Mouse (Mus musculus): Measurements from ENCODE around the gene Selenos. TPM values are rescaled to one million over a fixed set of nuclear protein-coding genes. Genes with fewer than 3 reads are reported as not detected.

The Selenos gene
- polyA plus RNA-seq, 1 experiment, result 1.2 TPM

DNA sequence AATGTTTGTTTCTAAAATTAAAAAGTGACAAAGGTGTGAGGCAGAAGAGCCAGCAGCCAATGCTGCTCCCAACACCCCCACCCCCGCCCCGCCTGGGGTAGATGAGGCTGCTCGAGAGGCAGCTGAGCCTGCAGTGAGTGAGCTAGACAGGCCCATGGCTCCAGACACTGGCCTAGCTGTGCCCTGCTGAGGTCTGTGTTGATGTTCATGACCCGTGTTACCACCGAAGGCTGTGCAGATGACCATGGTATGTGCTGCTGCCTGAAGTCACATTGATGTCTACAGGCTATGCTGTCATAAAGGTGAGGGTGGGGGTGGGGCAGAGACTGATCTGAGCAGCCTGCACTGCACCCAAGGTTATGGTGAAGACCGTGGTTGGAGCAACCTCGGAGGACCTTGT, 19.4 kb downstream of the Selenos start:
- no peak overlapping the region for H3K4me3 ChIP-seq (replicated peaks)
- no peaks in the 10 kb centered on the region for H3K9me3 ChIP-seq (ENCODE audit: control insufficient read depth, low read length)
- no peaks in the 10 kb centered on the region for H3K36me3 ChIP-seq (ENCODE audit: control insufficient read depth)
- TF ChIP-seq GATA1 (IDR thresholded peaks at IDR 0.05; ENCODE audit: low read length), result no peak
- TF ChIP-seq TAL1 (IDR thresholded peaks at IDR 0.05; ENCODE audit: low read length), result no peak
- no peaks in the 10 kb centered on the region for H3K4me1 ChIP-seq (ENCODE audit: control insufficient read depth)
- H3K27me3 ChIP-seq (ENCODE audit: control insufficient read depth), result peaks cover 10% of the 10 kb centered on the region

DNA sequence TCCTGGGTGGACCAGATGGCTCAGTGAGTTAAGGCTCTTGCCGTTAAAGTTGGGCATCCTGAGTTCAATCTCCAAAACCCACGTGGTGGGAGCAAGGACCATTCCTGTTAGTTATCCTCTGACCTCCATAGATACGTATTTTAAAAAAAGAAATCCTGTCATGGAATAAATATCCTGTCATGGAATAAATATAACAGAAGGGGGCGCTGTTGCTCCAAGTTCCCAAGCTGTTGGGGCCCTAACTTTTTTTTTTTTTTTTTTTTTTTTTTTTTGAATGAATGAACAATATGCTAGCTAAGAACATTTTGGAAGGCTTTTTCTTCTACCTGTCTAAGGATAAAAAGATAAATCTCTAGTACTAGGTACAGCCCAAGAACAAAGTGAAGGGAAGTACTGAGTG, 22.4 kb downstream of the Selenos start:
- H3K9me3 ChIP-seq (ENCODE audit: control insufficient read depth, low read length), result no peaks in the 10 kb centered on the region
- TF ChIP-seq TAL1 (IDR thresholded peaks at IDR 0.05; ENCODE audit: low read length), result no peak
- TF ChIP-seq GATA1 (IDR thresholded peaks at IDR 0.05; ENCODE audit: low read length), result no peak
- H3K36me3 ChIP-seq (ENCODE audit: control insufficient read depth), result no peaks in the 10 kb centered on the region
- H3K27me3 ChIP-seq (ENCODE audit: control insufficient read depth), result peaks cover 17% of the 10 kb centered on the region
- H3K4me3 ChIP-seq (replicated peaks), result no peak overlapping the region
- no peaks in the 10 kb centered on the region for H3K4me1 ChIP-seq (ENCODE audit: control insufficient read depth)

DNA sequence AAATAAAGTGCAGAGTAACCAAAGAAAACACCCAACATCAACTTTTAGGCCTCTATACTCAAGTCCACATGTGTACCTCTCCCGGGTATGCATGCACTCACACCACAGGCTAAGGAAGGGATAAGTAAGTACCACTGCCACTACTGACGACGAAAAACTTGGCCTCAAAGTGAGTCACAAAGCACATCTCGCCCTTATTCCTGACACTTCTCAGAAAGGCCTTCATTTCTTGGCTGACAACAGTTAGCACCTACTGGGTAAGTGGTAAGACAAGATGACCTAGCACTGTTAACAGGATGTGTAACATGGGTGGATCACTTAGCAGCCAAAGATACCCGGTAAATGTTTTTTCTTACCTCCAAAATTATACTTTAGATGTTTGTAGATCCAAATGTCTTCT, 25.1 kb downstream of the Selenos start:
- Histone ChIP-seq H3K4me3 (replicated peaks) (no peak overlapping the region), H3K9me3 (ENCODE audit: control insufficient read depth, low read length) (no peaks in the 10 kb centered on the region), H3K27me3 (ENCODE audit: control insufficient read depth) (peaks cover 26% of the 10 kb centered on the region), H3K4me1 (ENCODE audit: control insufficient read depth) (peaks cover 14% of the 10 kb centered on the region), H3K36me3 (ENCODE audit: control insufficient read depth) (no peaks in the 10 kb centered on the region)
- TF ChIP-seq TAL1 (IDR thresholded peaks at IDR 0.05; ENCODE audit: low read length) (no peak), GATA1 (IDR thresholded peaks at IDR 0.05; ENCODE audit: low read length) (no peak)

DNA sequence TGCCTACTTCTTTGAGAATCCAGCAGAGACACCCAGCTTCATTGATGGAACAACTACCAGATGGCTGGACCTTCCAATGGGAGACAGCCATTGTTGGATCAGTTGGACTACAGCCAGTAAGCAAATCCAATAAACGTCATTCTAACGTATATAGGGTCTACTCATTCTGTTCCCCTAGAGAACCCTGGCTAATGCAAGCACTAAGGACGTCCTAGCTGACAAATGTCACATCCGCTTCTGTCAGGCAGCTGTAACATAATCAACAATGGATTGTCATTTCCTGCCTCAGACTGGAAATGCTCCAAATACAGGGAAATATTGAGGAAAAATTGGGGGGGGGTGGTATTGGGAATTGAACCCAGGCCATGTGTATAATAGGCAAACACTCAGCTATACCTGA, 26.3 kb downstream of the Selenos start:
- no peaks in the 10 kb centered on the region for H3K36me3 ChIP-seq (ENCODE audit: control insufficient read depth)
- H3K27me3 ChIP-seq (ENCODE audit: control insufficient read depth), result peaks cover 21% of the 10 kb centered on the region
- peaks cover 24% of the 10 kb centered on the region for H3K4me1 ChIP-seq (ENCODE audit: control insufficient read depth)
- TF ChIP-seq TAL1 (IDR thresholded peaks at IDR 0.05; ENCODE audit: low read length) (no peak), GATA1 (IDR thresholded peaks at IDR 0.05; ENCODE audit: low read length) (no peak)
- H3K4me3 ChIP-seq (replicated peaks), result no peak overlapping the region
- no peaks in the 10 kb centered on the region for H3K9me3 ChIP-seq (ENCODE audit: control insufficient read depth, low read length)

DNA sequence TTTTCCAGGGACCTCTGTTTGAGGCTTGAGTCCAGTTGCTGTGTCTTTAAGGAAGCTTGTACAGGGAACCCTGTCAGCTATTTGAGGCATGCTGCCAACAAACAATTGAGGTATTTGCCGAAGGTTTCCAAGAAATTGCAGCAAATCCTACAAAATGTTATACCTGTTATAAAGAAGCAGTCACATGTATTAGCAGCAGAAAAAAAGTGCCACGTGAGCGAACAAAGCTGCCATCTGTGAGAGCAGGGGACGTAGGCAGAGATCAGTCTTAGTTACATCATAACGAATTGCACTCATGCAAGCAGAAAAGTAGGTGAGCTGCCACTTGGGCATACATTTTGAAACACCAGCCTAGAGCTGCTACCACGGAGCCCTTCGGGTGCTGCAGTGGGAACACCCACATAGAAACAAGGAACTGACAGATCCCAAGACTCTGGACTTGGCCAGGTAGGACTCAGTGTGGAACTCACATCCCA, 27.2 kb downstream of the Selenos start:
- Histone ChIP-seq H3K4me3 (replicated peaks) (no peak overlapping the region), H3K27me3 (ENCODE audit: control insufficient read depth) (peaks cover 19% of the 10 kb centered on the region), H3K4me1 (ENCODE audit: control insufficient read depth) (peaks cover 31% of the 10 kb centered on the region), H3K36me3 (ENCODE audit: control insufficient read depth) (no peaks in the 10 kb centered on the region), H3K9me3 (ENCODE audit: control insufficient read depth, low read length) (no peaks in the 10 kb centered on the region)
- TF ChIP-seq TAL1 (IDR thresholded peaks at IDR 0.05; ENCODE audit: low read length) (no peak), GATA1 (IDR thresholded peaks at IDR 0.05; ENCODE audit: low read length) (no peak)

DNA sequence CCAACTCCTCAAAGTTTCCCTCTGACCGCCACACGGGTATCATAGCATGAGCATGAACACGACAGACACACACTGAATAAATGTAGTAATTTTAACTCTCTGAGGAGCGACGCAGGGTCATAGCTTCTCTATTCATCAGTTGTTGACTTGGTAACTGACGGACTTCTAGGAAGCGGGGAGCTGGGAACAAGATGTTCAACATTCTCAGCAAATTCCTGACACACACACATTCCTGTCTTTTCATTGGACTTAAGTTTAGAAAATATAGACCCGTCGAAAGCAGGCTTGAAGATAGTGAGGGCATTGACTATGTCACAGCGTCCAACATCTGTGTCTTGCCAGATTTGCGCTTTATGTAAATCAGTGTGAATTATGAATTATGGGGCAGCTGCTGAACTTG, 27.8 kb downstream of the Selenos start:
- Histone ChIP-seq H3K4me1 (ENCODE audit: control insufficient read depth) (peaks cover 37% of the 10 kb centered on the region), H3K36me3 (ENCODE audit: control insufficient read depth) (peaks cover 1% of the 10 kb centered on the region), H3K9me3 (ENCODE audit: control insufficient read depth, low read length) (no peaks in the 10 kb centered on the region), H3K4me3 (replicated peaks) (no peak overlapping the region), H3K27me3 (ENCODE audit: control insufficient read depth) (peaks cover 19% of the 10 kb centered on the region)
- no peak for TF ChIP-seq GATA1 (IDR thresholded peaks at IDR 0.05; ENCODE audit: low read length)
- no peak for TF ChIP-seq TAL1 (IDR thresholded peaks at IDR 0.05; ENCODE audit: low read length)

DNA sequence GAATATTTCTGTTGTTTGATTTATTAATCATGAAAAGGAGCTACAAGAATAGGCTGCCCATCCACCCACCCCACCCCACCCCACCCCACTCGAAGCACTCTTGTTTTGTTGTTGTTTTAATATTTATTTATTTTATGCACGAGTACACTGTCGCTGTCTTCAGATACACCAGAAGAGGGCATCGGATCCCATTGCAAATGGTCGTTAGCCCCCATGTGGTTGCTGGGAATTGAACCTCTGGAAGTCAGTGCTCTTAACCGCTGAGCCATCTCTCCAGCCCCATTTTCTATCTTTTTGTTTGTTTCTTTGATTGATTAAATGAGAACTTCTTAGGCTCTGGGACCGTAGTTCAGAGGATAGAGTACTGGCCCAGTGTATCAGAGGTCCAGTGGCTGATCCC, 28.5 kb downstream of the Selenos start:
- Histone ChIP-seq H3K36me3 (ENCODE audit: control insufficient read depth) (peaks cover 6% of the 10 kb centered on the region), H3K27me3 (ENCODE audit: control insufficient read depth) (peaks cover 19% of the 10 kb centered on the region), H3K4me1 (ENCODE audit: control insufficient read depth) (peaks cover 43% of the 10 kb centered on the region), H3K9me3 (ENCODE audit: control insufficient read depth, low read length) (no peaks in the 10 kb centered on the region), H3K4me3 (replicated peaks) (no peak overlapping the region)
- no peak for TF ChIP-seq TAL1 (IDR thresholded peaks at IDR 0.05; ENCODE audit: low read length)
- TF ChIP-seq GATA1 (IDR thresholded peaks at IDR 0.05; ENCODE audit: low read length), result no peak

DNA sequence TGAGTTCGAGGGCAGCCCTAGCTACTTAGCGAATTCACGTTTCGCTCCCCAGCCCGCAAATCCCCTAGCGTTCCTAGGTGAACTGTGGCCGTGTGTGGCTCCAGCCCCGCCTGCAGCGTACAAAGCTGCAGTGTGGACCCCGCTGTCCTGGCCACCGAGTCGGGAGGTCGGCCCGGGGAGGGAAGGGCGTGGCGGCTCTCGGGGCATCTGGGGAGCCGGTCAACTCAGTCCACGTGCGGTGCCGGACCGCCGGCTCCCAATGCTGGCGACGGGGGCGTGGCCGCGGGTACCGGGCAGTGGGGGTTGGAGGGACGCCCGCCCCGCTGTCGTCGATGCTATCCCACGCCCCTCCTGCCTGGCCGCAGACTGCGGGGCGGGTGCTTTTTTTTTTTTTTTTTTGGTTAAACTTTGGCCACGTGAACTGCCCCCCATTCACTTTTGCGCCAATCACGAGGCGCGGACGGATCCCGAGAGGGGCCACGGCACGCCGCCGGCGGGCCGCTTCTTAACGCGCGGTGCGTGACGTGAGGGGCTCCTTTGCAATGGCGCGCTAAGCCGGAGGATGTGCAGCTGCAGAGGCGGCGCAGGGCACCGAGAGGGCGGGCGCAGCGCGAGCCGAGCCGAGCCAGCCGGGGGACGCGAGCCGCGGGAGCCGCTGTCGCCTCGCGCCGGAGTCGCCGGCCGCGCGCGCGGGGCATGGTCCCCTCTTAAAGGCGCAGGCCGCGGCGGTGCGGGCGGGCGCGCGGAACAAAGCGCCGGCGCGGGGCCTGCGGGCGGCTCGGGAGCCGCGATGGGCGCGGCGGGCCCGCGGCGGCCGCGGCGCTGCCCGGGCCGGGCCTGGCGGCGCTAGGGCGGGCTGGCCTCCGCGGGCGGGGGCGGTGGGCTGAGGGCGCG, 29.8 kb downstream of the Selenos start, which contains the start of gene Chsy1:
Gene Chsy1 (plus strand): TSS at position 555 of the 894 bp plus-strand sequence.
- Histone ChIP-seq H3K9me3 (ENCODE audit: control insufficient read depth, low read length) (no peaks in the 10 kb centered on the region), H3K27me3 (ENCODE audit: control insufficient read depth) (peaks cover 16% of the 10 kb centered on the region), H3K4me3 (replicated peaks) (peak within 1 kb of the TSS; percentile 87), H3K36me3 (ENCODE audit: control insufficient read depth) (peaks cover 12% of the 10 kb centered on the region), H3K4me1 (ENCODE audit: control insufficient read depth) (peaks cover 54% of the 10 kb centered on the region)
- TF ChIP-seq GATA1 (IDR thresholded peaks at IDR 0.05; ENCODE audit: low read length) (no peak), TAL1 (IDR thresholded peaks at IDR 0.05; ENCODE audit: low read length) (no peak)

DNA sequence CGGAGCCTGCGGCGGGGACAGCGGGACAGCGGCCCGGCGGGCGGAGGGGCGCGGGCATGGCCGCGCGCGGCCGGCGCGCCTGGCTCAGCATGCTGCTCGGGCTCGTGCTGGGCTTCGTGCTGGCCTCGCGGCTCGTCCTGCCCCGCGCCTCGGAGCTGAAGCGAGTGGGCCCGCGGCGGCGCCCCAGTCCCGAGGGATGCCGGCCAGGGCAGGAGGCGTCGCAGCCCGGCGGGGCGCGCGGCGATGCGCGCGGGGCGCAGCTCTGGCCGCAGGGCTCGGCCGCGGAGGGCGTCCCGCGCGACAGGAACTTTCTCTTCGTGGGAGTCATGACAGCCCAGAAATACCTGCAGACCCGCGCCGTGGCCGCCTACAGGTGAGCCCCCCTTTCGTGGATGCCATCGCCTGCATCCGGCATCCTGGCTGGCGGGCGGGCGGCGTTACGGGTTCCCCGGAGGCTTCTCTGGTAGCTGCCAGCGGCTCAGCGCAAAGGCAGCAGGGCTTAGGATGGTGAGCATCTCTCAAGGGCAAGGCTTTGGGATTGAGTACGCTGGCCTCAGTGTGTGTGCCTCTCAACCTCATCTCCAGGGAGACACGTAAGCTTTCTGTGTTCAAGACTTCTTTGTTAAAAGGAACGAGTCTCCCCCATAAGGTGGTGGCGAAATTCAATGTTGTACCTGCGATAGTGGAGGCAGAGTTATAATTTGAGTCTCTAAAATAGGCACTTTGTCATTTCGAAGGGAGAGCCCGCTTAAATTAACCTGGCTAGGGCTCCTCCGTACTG, 30.6 kb downstream of the Selenos start:
- H3K4me1 ChIP-seq (ENCODE audit: control insufficient read depth), result peaks cover 62% of the 10 kb centered on the region
- H3K9me3 ChIP-seq (ENCODE audit: control insufficient read depth, low read length), result no peaks in the 10 kb centered on the region
- TF ChIP-seq GATA1 (IDR thresholded peaks at IDR 0.05; ENCODE audit: low read length) (no peak), TAL1 (IDR thresholded peaks at IDR 0.05; ENCODE audit: low read length) (no peak)
- H3K4me3 ChIP-seq (replicated peaks), result peak overlapping the region; percentile 87
- peaks cover 20% of the 10 kb centered on the region for H3K36me3 ChIP-seq (ENCODE audit: control insufficient read depth)
- peaks cover 16% of the 10 kb centered on the region for H3K27me3 ChIP-seq (ENCODE audit: control insufficient read depth)
